Mouse (Mus musculus): Measurements from ENCODE around the gene Wipf2. TPM values are rescaled to one million over a fixed set of nuclear protein-coding genes. Genes with fewer than 3 reads are reported as not detected.
A peak's percentile ranks its signal among the peaks of the same experiment; 100 is the strongest.

The Wipf2 gene
- total and polyA plus RNA-seq, 3 experiments = 4.0 to 9.6 (median 9.1) TPM

DNA sequence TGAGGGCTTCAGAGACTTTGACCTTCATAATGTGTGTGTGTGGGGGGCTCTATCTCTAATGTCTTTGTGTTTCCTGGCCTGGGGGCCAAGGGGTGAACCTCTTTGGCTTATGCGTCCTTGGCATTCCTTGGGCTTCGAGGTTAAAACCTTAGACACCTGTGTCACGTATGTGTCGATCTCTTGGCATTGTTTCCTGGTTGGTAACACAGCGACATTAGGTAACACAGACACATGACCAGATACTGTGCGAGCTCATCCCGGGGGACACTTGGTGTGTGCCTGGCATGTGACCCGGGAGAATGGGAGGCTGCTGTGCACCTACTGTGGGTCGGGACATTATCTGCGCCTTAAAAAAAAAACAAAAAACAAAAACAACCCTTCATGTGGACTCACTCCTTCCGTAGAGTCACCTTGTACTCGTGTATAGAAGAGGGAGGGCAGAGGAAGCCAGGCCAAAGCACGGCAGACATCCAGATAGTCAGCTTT lies 90.4 kb downstream of the Wipf2 start:
- H3K4me3 ChIP-seq = no peak overlapping the region
- 18% methylated on average over 13 of the region's 13 CpGs for WGBS
- H3K79me2 ChIP-seq (replicated peaks; ENCODE audit: control insufficient read depth, insufficient read depth, low read length) = no peaks in the 10 kb centered on the region
- TF ChIP-seq CTCF (IDR thresholded peaks at IDR 0.05) (no peak), POLR2A (IDR thresholded peaks at IDR 0.05; ENCODE audit: insufficient read depth, low read depth, low read length) (no peak), EP300 (IDR thresholded peaks at IDR 0.05; ENCODE audit: insufficient read depth, low read depth, low read length) (no peak)
- peaks cover 6% of the 10 kb centered on the region; the same call in 1 of the 2 replicates for H3K36me3 ChIP-seq (ENCODE audit: control insufficient read depth, insufficient read depth, low read length)
- peaks cover 36% of the 10 kb centered on the region for H3K4me1 ChIP-seq (ENCODE audit: control insufficient read depth, insufficient read depth, low read length)
- H3K9ac ChIP-seq (ENCODE audit: low read depth, low read length) = no peak overlapping the region
- H3K27me3 ChIP-seq (ENCODE audit: control insufficient read depth, insufficient read depth, low read length) = no peaks in the 10 kb centered on the region
- intact Hi-C loops (cut with DNase I) = loop anchor here (1.0 kb wide), 1 partner anchor 18 kb away; no protein-coding TSS in a partner anchor
- DNase-seq = no peak
- H3K27ac ChIP-seq = peak overlapping the region; percentile 38

- H3K36me3 ChIP-seq (ENCODE audit: control insufficient read depth, insufficient read depth, low read length) = peaks cover 6% of the 10 kb centered on the region; the same call in 1 of the 2 replicates
Observed at GRCm38 (mm10) chr11:98954373-98954772, 90.9 kb downstream of the Wipf2 start.

More at GRCm38 (mm10) chr11:98954373-98954772, 90.9 kb downstream of the Wipf2 start:
- H3K79me2 ChIP-seq (replicated peaks; ENCODE audit: control insufficient read depth, insufficient read depth, low read length) = no peaks in the 10 kb centered on the region
- no peaks in the 10 kb centered on the region for H3K27me3 ChIP-seq (ENCODE audit: control insufficient read depth, insufficient read depth, low read length)
- peak overlapping the region; percentile 36 for H3K27ac ChIP-seq
- peak; percentile 80 to 84 for DNase-seq
- intact Hi-C loops (cut with DNase I) = loop anchor here (1.0 kb wide), 1 partner anchor 18 kb away; no protein-coding TSS in a partner anchor
- H3K4me3 ChIP-seq = no peak overlapping the region; the same call in 1 of the 2 replicates
- TF ChIP-seq POLR2A (IDR thresholded peaks at IDR 0.05; ENCODE audit: insufficient read depth, low read depth, low read length) (no peak), EP300 (IDR thresholded peaks at IDR 0.05; ENCODE audit: insufficient read depth, low read depth, low read length) (peak; percentile 50; the same call in 1 of the 2 replicates), CTCF (IDR thresholded peaks at IDR 0.05) (peak; percentile 94)
- no peak overlapping the region for H3K9ac ChIP-seq (ENCODE audit: low read depth, low read length)
- WGBS = 4% methylated on average over 10 of the region's 10 CpGs
- H3K4me1 ChIP-seq (ENCODE audit: control insufficient read depth, insufficient read depth, low read length) = peaks cover 35% of the 10 kb centered on the region

Other genes starting within 250 kb of the Wipf2 start
- 10 to 100 TPM in 1 of 2 experiments, 1 to 10 TPM in 1; 7.9 to 10.8 TPM for gene Gm12355, start 238.0 kb upstream of the Wipf2 start, total RNA-seq (2021)
- gene Gm12355, start 238.0 kb upstream of the Wipf2 start, polyA plus RNA-seq (2012; rRNA removed) = not detected in 2 replicates
- gene Gsdma3, start 237.3 kb upstream of the Wipf2 start, total RNA-seq (2021) = 1 to 10 TPM; 2.7 to 2.9 TPM
- gene Gsdma3, start 237.3 kb upstream of the Wipf2 start, polyA plus RNA-seq (2012; rRNA removed) = not detected in 2 replicates
- not detected for gene Gsdma2, start 216.9 kb upstream of the Wipf2 start, total RNA-seq (2021)
- gene Gsdma2, start 216.9 kb upstream of the Wipf2 start, polyA plus RNA-seq (2012; rRNA removed) = not detected in 2 replicates
- not detected for gene Gsdma, start 199.3 kb upstream of the Wipf2 start, total RNA-seq (2021)
- 0.04 TPM in 1 of 2 replicates, not detected in the other for gene Gsdma, start 199.3 kb upstream of the Wipf2 start, polyA plus RNA-seq (2012; rRNA removed)
- gene Psmd3, start 181.1 kb upstream of the Wipf2 start, total RNA-seq (2021) = 100 to 1,000 TPM in 1 of 2 experiments, 10 to 100 TPM in 1; 89.5 to 105 TPM
- 144 and 173 TPM in 2 replicates for gene Psmd3, start 181.1 kb upstream of the Wipf2 start, polyA plus RNA-seq (2012; rRNA removed)
- not detected for gene Csf3, start 162.4 kb upstream of the Wipf2 start, total RNA-seq (2021)
- not detected in 2 replicates for gene Csf3, start 162.4 kb upstream of the Wipf2 start, polyA plus RNA-seq (2012; rRNA removed)
- gene Med24, start 134.2 kb upstream of the Wipf2 start, total RNA-seq (2021) = 10 to 100 TPM; 41.6 to 48.1 TPM
- 54.5 and 65.2 TPM in 2 replicates for gene Med24, start 134.2 kb upstream of the Wipf2 start, polyA plus RNA-seq (2012; rRNA removed)
- 100 to 1,000 TPM; 103 to 105 TPM for gene Thra, start 123.0 kb upstream of the Wipf2 start, total RNA-seq (2021)
- gene Thra, start 123.0 kb upstream of the Wipf2 start, polyA plus RNA-seq (2012; rRNA removed) = 89.4 and 104 TPM in 2 replicates
- 100 to 1,000 TPM in 1 of 2 experiments, 10 to 100 TPM in 1; 35.5 to 111 TPM for gene Nr1d1, start 88.3 kb upstream of the Wipf2 start, total RNA-seq (2021)
- gene Nr1d1, start 88.3 kb upstream of the Wipf2 start, polyA plus RNA-seq (2012; rRNA removed) = 190 and 208 TPM in 2 replicates
- gene Msl1, start 68.1 kb upstream of the Wipf2 start, total RNA-seq (2021) = 10 to 100 TPM; 68.9 to 75.3 TPM
- gene Msl1, start 68.1 kb upstream of the Wipf2 start, polyA plus RNA-seq (2012; rRNA removed) = 21.9 and 44.4 TPM in 2 replicates
- gene Casc3, start 58.7 kb upstream of the Wipf2 start, total RNA-seq (2021) = 10 to 100 TPM; 18.7 to 20.7 TPM
- 17.5 and 25.2 TPM in 2 replicates for gene Casc3, start 58.7 kb upstream of the Wipf2 start, polyA plus RNA-seq (2012; rRNA removed)
- gene Rapgefl1, start 26.9 kb upstream of the Wipf2 start, total RNA-seq (2021) = under 1 TPM; 0.50 to 0.77 TPM
- gene Rapgefl1, start 26.9 kb upstream of the Wipf2 start, polyA plus RNA-seq (2012; rRNA removed) = 2.8 and 3.0 TPM in 2 replicates
- gene Cdc6, start 44.2 kb downstream of the Wipf2 start, total RNA-seq (2021) = under 1 TPM; 0.13 to 0.32 TPM
- 0.14 and 0.26 TPM in 2 replicates for gene Cdc6, start 44.2 kb downstream of the Wipf2 start, polyA plus RNA-seq (2012; rRNA removed)
- 10 to 100 TPM; 10.1 to 12.8 TPM for gene Rara, start 64.2 kb downstream of the Wipf2 start, total RNA-seq (2021)
- 7.1 and 10.9 TPM in 2 replicates for gene Rara, start 64.2 kb downstream of the Wipf2 start, polyA plus RNA-seq (2012; rRNA removed)
- under 1 TPM; 0.27 to 0.31 TPM for gene Gjd3, start 119.4 kb downstream of the Wipf2 start, total RNA-seq (2021)
- 0.94 and 1.6 TPM in 2 replicates for gene Gjd3, start 119.4 kb downstream of the Wipf2 start, polyA plus RNA-seq (2012; rRNA removed)
- gene Top2a, start 160.6 kb downstream of the Wipf2 start, total RNA-seq (2021) = 1 to 10 TPM; 1.4 to 2.3 TPM
- gene Top2a, start 160.6 kb downstream of the Wipf2 start, polyA plus RNA-seq (2012; rRNA removed) = 0.27 and 0.56 TPM in 2 replicates
- gene Igfbp4, start 177.6 kb downstream of the Wipf2 start, total RNA-seq (2021) = 10 to 100 TPM; 81.8 to 84.2 TPM
- gene Igfbp4, start 177.6 kb downstream of the Wipf2 start, polyA plus RNA-seq (2012; rRNA removed) = 163 and 216 TPM in 2 replicates
- under 1 TPM; 0.16 to 0.23 TPM for gene Tns4, start 225.7 kb downstream of the Wipf2 start, total RNA-seq (2021)
- 0.49 and 1.1 TPM in 2 replicates for gene Tns4, start 225.7 kb downstream of the Wipf2 start, polyA plus RNA-seq (2012; rRNA removed)

Data from heart, adult 2 months (tissue).